Mouse (Mus musculus) CH12.LX (cell line): ENCODE results near the gene Exosc2. TPM values are rescaled to one million over a fixed set of nuclear protein-coding genes. Genes with fewer than 3 reads are reported as not detected.

Experiments used
- DNase-seq: peaks from one replicate; pipeline ENCODE4 v3.0.0-alpha.2; 2013; ENCODE audit errors: extremely low read depth
- H3K27ac ChIP-seq: 2 replicates; pipeline ENCODE4 v1.5.1; 2012; ENCODE audit warnings: low read depth, mild to moderate bottlenecking, control low read depth, moderate library complexity; ENCODE audit not compliant: insufficient read depth
- H3K27me3 ChIP-seq: replicated peaks from 2 replicates; pipeline ENCODE3; 2012; ENCODE audit warnings: inconsistent platforms
- H3K36me3 ChIP-seq, 2 experiments: replicated peaks in 1 of 2; 2 replicates each; pipeline versions ENCODE3 to v1.6.1; 2012; ENCODE audit warnings: inconsistent platforms in 1 of 2, low read length in 1 of 2, mild to moderate bottlenecking in 1 of 2, mixed read lengths in 1 of 2, moderate library complexity in 1 of 2; ENCODE audit not compliant: control insufficient read depth in 1 of 2, insufficient read depth in 1 of 2
- H3K4me1 ChIP-seq, 2 experiments: 2 replicates each; pipeline ENCODE4 v1.6.1; 2012; ENCODE audit warnings: inconsistent platforms in 1 of 2, moderate library complexity in 1 of 2; ENCODE audit not compliant: insufficient read depth in 2 of 2, control insufficient read depth in 1 of 2
- H3K4me2 ChIP-seq: 2 replicates; pipeline ENCODE4 v1.6.1; 2012; ENCODE audit warnings: low read depth, mild to moderate bottlenecking, control low read depth; ENCODE audit not compliant: poor library complexity, insufficient read depth, severe bottlenecking
- H3K4me3 ChIP-seq, 3 experiments: fragments of 150-350 bp in 1 of 3; sonication (generic) in 1 of 3; replicated peaks in 1 of 3; 2 replicates each; pipeline versions ENCODE3 to v1.5.1; 2011 to 2012; ENCODE audit warnings: low read depth in 2 of 3, low read length in 2 of 3, mild to moderate bottlenecking in 2 of 3, moderate library complexity in 2 of 3, control low read depth in 1 of 3, improper control_type of control experiment in 1 of 3, inconsistent platforms in 1 of 3, mixed read lengths in 1 of 3; ENCODE audit not compliant: poor library complexity in 1 of 3
- H3K79me2 ChIP-seq: replicated peaks from 2 replicates; pipeline ENCODE4 v1.6.1; 2012; ENCODE audit warnings: mild to moderate bottlenecking, moderate library complexity; ENCODE audit not compliant: control insufficient read depth, poor library complexity, insufficient read depth, severe bottlenecking; ENCODE audit errors: extremely low read depth
- H3K9ac ChIP-seq: 2 replicates; pipeline ENCODE4 v1.6.1; 2012; ENCODE audit warnings: low read depth, mild to moderate bottlenecking, control low read depth, moderate library complexity; ENCODE audit not compliant: insufficient read depth
- H3K9me3 ChIP-seq: replicated peaks from 2 replicates; pipeline ENCODE3; 2012; ENCODE audit warnings: low read length, inconsistent platforms, mixed read lengths
- BHLHE40 ChIP-seq: IDR thresholded peaks from 2 replicates; pipeline ENCODE4 v1.6.1; 2011; ENCODE audit warnings: mild to moderate bottlenecking, low read depth, low read length, improper control_type of control experiment
- E2F4 ChIP-seq: IDR thresholded peaks from 2 replicates; pipeline ENCODE4 v1.6.1; 2011; ENCODE audit warnings: low read depth, low read length, improper control_type of control experiment; ENCODE audit not compliant: insufficient replicate concordance
- ELF1 ChIP-seq: IDR thresholded peaks from 2 replicates; pipeline ENCODE4 v1.6.1; 2014; ENCODE audit warnings: low read depth, mild to moderate bottlenecking, inconsistent platforms, low read length, improper control_type of control experiment
- EP300 ChIP-seq: IDR thresholded peaks from 2 replicates; pipeline ENCODE4 v1.6.1; 2011; ENCODE audit warnings: low read length, improper control_type of control experiment
- HCFC1 ChIP-seq: IDR thresholded peaks from 2 replicates; pipeline ENCODE4 v1.6.1; 2012; ENCODE audit warnings: low read depth, mild to moderate bottlenecking, inconsistent platforms, low read length, improper control_type of control experiment
- IRF4 ChIP-seq: IDR thresholded peaks from 2 replicates; pipeline ENCODE4 v1.6.1; 2014; ENCODE audit warnings: low read depth, mild to moderate bottlenecking, inconsistent platforms, low read length, improper control_type of control experiment
- KAT2A ChIP-seq: IDR thresholded peaks from 2 replicates; pipeline ENCODE4 v1.6.1; 2012; ENCODE audit warnings: low read length, improper control_type of control experiment, inconsistent platforms; ENCODE audit not compliant: insufficient replicate concordance
- MAFK ChIP-seq: IDR thresholded peaks from 2 replicates; pipeline ENCODE4 v1.6.1; 2011; ENCODE audit warnings: low read length, improper control_type of control experiment; ENCODE audit not compliant: insufficient replicate concordance
- MAX ChIP-seq: IDR thresholded peaks from 2 replicates; pipeline ENCODE4 v1.6.1; 2011; ENCODE audit warnings: low read length, improper control_type of control experiment
- MEF2A ChIP-seq: IDR thresholded peaks from 2 replicates; pipeline ENCODE4 v1.6.1; 2014; ENCODE audit warnings: low read depth, mild to moderate bottlenecking, inconsistent platforms, low read length, improper control_type of control experiment, borderline replicate concordance
- MXI1 ChIP-seq: IDR thresholded peaks from 2 replicates; pipeline ENCODE4 v1.6.1; 2011; ENCODE audit warnings: mild to moderate bottlenecking, low read depth, low read length, improper control_type of control experiment
- RAD21 ChIP-seq: IDR thresholded peaks from 2 replicates; pipeline ENCODE4 v1.6.1; 2011; ENCODE audit warnings: low read depth, mild to moderate bottlenecking, low read length, improper control_type of control experiment, moderate library complexity
- RCOR1 ChIP-seq: conservative IDR thresholded peaks from 2 replicates; pipeline ENCODE4 v1.6.1; 2012; ENCODE audit warnings: low read depth, mild to moderate bottlenecking, inconsistent platforms, low read length, improper control_type of control experiment
- SIN3A ChIP-seq: IDR thresholded peaks from 2 replicates; pipeline ENCODE4 v1.6.1; 2012; ENCODE audit warnings: low read length, improper control_type of control experiment, inconsistent platforms
- TCF12 ChIP-seq: IDR thresholded peaks from 2 replicates; pipeline ENCODE4 v1.6.1; 2014; ENCODE audit warnings: low read depth, mild to moderate bottlenecking, inconsistent platforms, low read length, improper control_type of control experiment
- UBTF ChIP-seq: IDR thresholded peaks from 2 replicates; pipeline ENCODE4 v1.6.1; 2012; ENCODE audit warnings: low read depth, mild to moderate bottlenecking, inconsistent platforms, low read length, improper control_type of control experiment, moderate library complexity
- USF1 ChIP-seq: IDR thresholded peaks from 2 replicates; pipeline ENCODE4 v1.6.1; 2014; ENCODE audit warnings: low read depth, mild to moderate bottlenecking, inconsistent platforms, low read length, improper control_type of control experiment
- ZNF384 ChIP-seq: IDR thresholded peaks from 2 replicates; pipeline ENCODE4 v1.6.1; 2012; ENCODE audit warnings: low read depth, low read length, improper control_type of control experiment, inconsistent platforms
- dilution Hi-C: fragments of 300-500 bp; cut with MboI; formaldehyde crosslinking; loops from 2 replicates; pipeline ENCODE4 v1.14.3; 2020; ENCODE audit warnings: low sequenced_read_pairs; ENCODE audit not compliant: extremely low pct_unique_long_range_greater_than_20kb, extremely low pct_ligation_motif_present
- in situ Hi-C: fragments of 300-500 bp; cut with MboI; formaldehyde crosslinking; loops from 3 replicates; pipeline ENCODE4 v1.14.3; 2019; ENCODE audit warnings: low sequenced_read_pairs, low pct_ligation_motif_present, low pct_unique_long_range_greater_than_20kb, mixed read lengths
- polyA plus RNA-seq: library from polyadenylated mRNA; unstranded; fragments of >175 nt; gene quantifications from 2 replicates; pipeline ENCODE4 v1.2.1, GENCODE M21; 2012; ENCODE audit warnings: low read depth; ENCODE audit not compliant: insufficient read length
- total RNA-seq, 2 experiments: library from RNA; depleted of rRNA; stranded (reverse); fragments of 300-350 nt in 1 of 2; fragments of >200 nt in 1 of 2; gene quantifications; 2 replicates each; pipeline ENCODE4 v1.2.3; 2012 to 2014

Gene Exosc2
- total and polyA plus RNA-seq, 3 experiments = 104 to 167 (median 110) TPM

- in situ Hi-C loops = no loop called here
- TF ChIP-seq RCOR1 (no peak), EP300 (no peak), USF1 (no peak), MEF2A (no peak), HCFC1 (no peak), SIN3A (no peak), ZNF384 (no peak), MXI1 (no peak), E2F4 (no peak), KAT2A (no peak), MAX (no peak), BHLHE40 (no peak), RAD21 (no peak), TCF12 (no peak), ELF1 (no peak)
- no peak overlapping the region for H3K27ac ChIP-seq
- H3K36me3 ChIP-seq = peaks cover 0 to 39% of the 10 kb centered on the region in 2 experiments
- no peaks in the 10 kb centered on the region for H3K9me3 ChIP-seq
- no peak overlapping the region for H3K4me2 ChIP-seq
- H3K27me3 ChIP-seq = no peaks in the 10 kb centered on the region
- dilution Hi-C loops = no loop called here
- H3K9ac ChIP-seq = no peak overlapping the region
- H3K4me1 ChIP-seq = peaks cover 0 to 6% of the 10 kb centered on the region in 2 experiments; a peak in 2 of 4 replicates
- H3K79me2 ChIP-seq = no peaks in the 10 kb centered on the region
- DNase-seq = no peak
- no peak overlapping the region for H3K4me3 ChIP-seq
These were observed 45.5 kb downstream of the Exosc2 start for GRCm38 (mm10) chr2:31715985-31716384.

DNA sequence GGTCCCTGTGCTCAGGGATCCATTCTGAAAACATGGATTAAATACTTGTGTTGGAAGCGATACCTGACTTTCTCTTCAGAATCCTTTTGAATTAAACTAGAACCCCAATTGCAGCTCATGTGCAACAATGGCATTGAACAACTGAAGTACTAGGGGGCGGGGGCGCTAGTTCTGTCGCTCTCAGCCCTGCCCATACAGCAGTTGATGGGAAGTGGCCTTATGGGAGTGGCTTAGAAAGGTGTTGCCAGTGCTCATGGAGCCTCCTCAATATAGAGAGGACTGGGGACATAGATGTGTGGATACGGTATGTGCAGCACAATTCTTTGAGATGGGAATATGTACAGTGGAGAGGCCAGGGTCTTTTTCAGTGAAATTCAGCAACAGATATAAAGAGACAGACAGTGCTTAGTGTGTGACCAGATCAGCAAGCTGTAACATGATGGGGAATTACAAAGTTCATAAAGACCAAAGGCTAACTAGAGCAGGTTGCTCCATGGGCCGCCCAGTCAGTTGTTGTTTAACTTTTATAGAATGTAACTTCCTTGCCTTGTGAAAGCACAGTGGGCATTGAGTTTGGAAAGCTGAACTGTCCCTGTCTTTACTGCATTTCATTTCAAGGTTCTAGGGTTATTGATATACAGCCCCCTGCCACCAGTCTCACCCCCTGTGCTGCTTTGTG is 48.8 kb downstream of the Exosc2 start:
- no peaks in the 10 kb centered on the region for H3K27me3 ChIP-seq
- H3K79me2 ChIP-seq = no peaks in the 10 kb centered on the region
- TF ChIP-seq MAFK = no peak
- TF ChIP-seq UBTF = no peak
- no peak for TF ChIP-seq ELF1
- no peak for TF ChIP-seq IRF4
- peaks cover 0 to 13% of the 10 kb centered on the region in 2 experiments; a peak in 2 of 4 replicates for H3K4me1 ChIP-seq
- H3K9me3 ChIP-seq = no peaks in the 10 kb centered on the region
- H3K4me2 ChIP-seq = no peak overlapping the region
- peaks cover 0 to 28% of the 10 kb centered on the region in 2 experiments for H3K36me3 ChIP-seq
- dilution Hi-C loops (no loop called here), in situ Hi-C loops (no loop called here)
- no peak overlapping the region for H3K9ac ChIP-seq
- H3K4me3 ChIP-seq = no peak overlapping the region
- no peak for DNase-seq
- H3K27ac ChIP-seq = no peak overlapping the region
